Mouse (Mus musculus): Measurements from ENCODE around the gene Klhl11. TPM values are rescaled to one million over a fixed set of nuclear protein-coding genes. Genes with fewer than 3 reads are reported as not detected.

Klhl11 gene
- total RNA-seq, 2 experiments from 2014 or later = 56.2 to 58.2 TPM

DNA sequence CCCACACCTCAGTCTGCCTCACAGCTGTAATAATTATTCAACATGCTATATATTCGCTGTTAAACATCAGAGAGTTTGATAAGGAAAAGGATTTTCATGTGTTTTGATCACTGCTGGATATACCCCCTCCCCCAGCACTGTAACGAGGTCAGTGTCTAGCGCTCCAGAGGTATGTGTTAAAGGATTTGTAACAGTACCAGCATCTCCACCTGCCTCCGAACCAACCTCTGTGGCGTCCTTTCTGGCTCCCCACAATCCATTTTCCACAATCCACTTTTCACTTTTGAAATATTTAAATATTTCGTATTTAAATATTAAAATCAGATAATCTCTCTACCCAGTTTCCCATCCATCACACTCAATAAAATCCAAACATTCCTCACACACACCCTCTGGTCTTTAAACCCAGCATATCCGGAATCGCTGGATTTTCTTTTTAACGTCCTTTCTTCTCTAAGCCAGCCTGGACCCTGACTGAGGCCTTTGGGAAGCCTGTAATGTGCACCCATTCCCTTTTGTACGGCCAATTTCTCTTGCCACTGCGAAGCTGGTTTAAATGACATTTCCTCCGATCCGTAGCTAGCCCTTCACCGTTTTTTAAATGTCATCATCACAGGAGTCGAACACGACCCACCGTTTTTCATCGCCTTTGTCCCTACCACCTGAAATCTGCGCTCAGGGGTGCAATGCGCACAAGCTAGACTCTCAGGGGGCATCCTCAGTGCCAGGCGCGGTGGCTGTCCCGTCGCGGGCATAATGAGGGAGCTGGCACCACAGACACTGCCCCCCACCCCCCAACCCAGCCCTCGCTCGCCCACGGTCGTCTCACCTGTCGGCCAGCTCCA lies 967 bp downstream of the Klhl11 start:
- no peak for DNase-seq

DNA sequence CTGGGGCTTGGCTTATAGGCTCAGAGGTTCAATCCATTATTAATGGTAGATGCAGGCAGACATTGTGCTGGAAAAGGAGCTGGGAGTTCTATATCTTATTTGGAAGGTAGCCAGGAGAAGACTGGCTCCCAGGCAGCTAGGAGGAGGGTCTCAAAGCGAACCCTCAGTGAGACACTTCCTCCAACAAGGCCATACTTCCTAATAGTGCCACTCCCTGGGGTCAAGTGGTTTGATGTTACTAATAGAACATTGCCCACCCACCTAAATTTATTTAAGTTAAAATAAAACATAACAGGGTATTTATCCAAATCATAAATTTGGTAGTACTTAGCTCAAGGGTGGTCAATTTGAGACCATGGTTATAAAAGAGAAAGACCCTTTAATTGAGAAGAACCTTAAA lies 6.7 kb downstream of the Klhl11 start:
- no peak for DNase-seq

DNA sequence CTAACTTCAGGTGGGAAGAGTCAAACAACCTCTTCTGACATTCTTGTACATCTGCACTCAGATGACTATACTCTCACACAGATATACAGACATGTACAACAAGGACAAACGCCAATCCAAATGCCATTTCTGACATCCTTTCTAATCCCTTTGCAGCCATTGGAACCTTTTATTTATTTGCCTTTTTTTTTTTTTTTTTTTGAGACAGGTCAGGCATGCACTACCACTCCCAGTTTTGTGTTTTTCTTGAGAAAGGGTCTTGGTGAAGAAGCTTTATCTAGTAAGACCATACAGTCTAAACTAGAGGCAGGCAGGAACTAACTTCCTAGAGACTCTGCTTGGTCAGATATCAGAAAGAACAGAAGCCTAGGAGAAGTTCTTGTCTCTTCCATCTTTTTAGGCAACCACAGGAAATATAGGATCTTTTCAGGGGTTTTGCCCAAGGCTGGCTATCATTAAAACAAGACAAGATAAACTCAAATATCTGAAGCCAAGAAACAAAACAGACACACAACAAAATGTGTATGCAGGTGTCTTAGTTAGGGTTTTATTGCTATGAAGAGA lies 7.2 kb downstream of the Klhl11 start:
- DNase-seq = no peak

DNA sequence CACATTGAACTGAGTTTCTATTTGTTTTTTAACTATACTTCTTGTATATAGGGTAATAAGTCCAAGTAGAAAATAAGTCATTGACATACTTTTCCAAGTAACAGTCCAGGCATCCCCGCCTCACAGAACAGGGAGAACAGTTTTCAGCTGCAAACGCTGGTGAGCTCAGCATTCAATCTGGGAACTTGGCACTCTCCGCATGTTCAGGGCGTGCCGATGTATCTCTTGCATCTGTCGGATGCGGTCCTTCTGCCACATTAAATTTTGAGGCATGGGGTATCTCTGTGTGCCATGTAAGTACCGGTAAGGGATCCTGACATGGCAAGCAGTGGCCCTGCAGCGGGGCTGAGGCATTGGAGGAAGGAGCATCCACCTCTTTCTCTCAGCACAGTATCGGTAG lies 9.8 kb downstream of the Klhl11 start:
- no peak for DNase-seq

DNA sequence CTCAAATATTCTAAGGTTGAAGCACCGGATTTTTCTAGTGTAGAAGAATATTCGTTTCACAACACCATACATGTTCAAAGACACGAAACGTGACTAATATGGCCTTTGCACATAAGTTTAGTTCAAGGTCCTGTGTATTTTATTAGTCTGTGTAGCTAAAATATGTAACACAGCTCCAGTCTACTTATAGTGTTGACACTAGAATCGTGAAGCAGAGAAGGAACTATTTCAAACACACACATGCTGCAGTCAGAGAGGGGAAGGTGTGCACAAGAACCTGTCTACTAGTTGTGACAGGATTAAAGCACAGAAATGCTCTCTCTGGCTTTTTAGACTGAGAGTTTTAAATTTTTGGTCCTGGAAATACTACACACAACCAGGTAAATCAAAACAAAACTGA lies 14.8 kb downstream of the Klhl11 start:
- no peak for DNase-seq

DNA sequence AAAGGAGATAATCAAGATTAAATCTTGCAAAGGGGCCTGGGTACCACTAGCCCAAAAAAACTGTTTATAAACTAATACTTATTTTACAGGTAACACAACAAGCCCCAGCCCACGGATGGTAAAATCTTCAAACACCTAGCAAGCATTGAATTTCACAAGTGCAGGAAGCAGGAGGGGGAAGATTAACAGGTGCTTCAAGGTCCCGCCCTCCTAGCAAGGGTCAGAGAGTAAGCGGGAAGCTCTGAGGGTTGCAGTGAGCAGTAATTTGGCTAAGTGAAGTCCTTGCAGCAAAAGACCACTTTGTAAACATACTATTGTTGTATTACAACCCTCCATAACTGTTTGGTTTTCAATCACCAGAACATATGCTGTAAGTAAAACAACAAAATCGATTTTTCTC lies 15.3 kb downstream of the Klhl11 start:
- no peak for DNase-seq

DNA sequence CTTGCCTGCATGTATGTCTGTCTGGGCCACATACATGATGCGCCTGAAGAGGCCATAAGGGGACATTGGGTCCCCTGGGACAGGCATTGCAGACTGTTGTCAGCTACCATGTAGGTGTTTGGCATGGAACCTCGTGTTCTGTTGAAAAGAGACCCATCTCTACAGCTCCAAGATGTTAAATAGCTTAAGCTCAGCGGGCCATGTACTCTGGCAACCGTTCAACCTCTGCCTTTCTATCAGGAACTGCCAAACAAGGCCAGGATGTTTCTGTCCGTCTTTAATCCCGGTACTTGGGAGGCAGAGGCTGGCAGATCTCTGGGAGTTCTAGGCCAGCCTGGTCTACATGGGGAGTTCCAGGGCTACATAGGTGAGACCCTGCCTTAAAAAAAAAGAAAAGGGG lies 29.9 kb downstream of the Klhl11 start:
- DNase-seq = no peak

DNA sequence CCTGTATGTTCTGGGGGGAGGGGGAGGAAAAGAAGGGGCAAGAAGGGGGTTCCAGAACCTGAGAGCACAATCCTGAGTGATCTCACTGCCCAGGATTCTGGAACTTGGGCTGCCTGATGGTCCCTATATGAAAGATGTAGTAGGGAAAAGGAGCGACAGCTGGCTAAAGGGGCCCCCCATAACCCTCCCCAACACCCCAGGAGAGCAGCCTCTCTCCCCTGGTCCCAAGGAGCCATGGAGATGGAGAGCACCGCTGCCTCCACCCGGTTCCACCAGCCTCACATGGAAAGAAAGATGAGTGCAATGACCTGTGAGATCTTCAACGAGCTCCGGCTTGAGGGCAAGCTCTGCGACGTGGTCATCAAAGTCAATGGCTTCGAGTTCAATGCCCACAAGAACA lies 30.7 kb downstream of the Klhl11 start, which contains the start of the genes Nt5c3b and Klhl10:
Gene Nt5c3b (minus strand): TSS at position 12 of the 400 bp plus-strand sequence.
Gene Klhl10 (plus strand): TSS at position 121 of the 400 bp plus-strand sequence.
- no peak for DNase-seq

DNA sequence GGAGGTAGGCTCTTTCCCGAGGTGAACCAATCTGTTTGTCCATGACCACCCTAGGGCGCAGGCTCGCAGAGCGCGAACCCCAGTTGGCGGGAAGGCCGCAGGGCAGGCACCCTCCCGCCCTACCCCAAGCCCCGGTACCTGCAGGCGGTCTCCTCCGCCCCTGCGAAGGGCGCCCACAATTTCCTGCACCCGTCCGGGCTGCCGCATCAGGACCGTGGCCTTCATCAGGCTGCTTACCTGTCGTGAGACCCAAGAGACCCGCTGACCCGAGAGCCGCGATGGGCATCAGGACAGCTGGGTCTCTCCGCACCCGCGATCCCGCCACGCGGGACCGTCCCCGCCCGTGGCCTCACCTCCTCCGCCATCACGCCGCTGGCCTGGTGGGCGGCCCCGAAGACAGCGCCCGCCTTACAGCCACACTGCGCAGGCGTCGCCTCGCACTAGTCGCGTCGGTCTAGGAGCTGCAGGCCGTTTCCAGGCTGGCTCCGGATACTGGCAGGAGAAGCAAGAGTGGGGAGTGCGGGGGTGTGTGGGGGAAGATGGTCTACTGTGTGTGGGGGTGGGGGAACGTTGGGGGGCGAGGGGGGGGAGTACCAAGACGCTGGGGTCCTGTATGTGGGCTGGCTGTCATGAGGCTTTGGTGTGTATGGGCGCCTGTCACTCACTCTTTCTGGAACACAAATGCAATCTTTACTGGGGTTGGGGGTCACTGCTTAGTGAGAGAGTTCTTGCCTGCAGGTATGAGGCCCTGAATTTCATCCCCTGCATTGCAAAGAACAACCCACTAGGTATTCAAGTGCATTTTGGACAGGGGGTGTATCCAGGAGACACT lies 31.6 kb downstream of the Klhl11 start:
- peak; percentile 92 to 93 for DNase-seq

DNA sequence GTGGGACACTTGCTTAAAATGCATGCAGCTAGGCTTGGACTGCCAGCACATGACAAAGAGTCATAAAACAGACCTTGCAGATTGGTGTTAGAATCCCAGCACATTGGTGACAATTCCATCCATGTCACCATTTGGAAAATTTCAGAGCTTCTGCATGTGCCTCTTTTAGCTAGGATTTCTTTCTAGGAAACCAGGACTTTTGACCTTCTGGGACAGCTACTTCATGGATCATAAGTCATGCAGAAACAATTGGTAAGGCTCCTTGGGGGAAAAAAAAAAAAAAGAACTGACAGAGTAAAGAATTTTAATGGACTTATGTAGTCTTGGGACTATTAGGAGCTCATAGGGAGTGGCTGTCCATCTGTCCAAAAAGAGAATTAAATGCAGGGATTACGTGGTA lies 34.6 kb downstream of the Klhl11 start:
- DNase-seq = no peak

DNA sequence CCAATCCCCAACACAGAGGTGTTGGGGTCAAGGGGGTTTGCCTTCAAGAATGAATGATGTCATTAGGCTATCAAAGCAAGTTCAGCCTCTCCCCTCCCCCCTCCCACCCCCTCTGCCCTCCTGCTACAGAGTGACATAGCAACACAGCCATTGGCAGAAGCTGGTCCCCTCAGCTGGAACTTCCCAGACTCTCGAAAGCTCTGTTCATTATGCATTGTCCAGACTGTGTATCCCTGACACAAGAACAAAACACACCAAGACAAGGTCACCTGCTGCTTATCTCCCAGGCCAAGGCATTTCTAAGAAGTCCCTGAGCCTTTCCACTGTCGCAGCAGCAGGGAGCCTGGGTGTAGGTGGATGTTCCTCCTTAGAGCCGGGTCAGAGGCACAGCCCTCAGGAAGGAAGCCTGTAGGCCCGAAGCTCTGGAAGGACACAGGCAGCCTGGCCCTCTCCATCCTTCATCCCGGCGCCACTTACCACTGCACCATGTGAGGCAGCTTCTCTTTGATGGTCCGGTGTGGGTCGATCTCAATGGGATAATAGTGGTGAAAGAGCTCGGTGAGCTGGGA lies 36.8 kb downstream of the Klhl11 start:
- no peak for DNase-seq

DNA sequence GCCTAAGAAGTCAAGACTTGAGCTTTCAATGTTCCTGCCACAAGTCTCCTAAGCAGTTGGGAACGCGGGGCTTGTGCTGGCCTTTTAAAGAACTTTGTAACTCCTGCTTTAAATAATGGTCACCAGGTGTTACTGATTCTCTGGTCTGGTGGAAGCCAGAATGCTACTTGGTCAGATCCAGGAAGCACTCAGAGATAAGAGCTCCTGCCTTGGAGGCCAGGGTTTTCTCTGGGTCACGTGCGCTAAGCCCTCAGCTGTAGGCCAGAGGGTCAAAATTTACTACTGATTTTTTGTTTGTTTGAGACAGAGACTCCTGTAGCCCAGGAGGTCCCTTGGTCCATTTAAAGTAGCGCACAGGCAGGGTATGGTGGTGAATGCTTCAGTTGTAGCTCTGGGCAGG lies 40.5 kb downstream of the Klhl11 start:
- no peak for DNase-seq

DNA sequence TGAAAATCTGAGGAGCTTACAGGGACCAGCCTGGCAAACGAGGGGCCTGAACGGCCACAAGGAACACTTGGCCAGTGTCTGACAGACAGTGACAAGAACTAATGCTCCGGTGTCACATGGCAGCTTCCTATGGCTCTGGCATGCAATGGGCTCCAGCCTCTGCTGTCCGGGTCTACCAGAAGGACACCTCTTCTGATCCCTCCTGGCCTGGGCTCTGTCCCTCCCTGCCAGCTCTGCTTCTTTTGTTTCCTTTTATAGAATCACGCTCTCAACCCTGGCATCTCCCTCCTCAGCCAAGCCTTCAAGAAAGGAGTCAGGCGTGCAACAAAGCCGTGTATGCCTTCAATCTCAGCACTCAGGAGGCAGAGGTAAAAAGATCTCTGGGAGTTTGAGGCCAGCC lies 42.5 kb downstream of the Klhl11 start:
- DNase-seq = no peak

DNA sequence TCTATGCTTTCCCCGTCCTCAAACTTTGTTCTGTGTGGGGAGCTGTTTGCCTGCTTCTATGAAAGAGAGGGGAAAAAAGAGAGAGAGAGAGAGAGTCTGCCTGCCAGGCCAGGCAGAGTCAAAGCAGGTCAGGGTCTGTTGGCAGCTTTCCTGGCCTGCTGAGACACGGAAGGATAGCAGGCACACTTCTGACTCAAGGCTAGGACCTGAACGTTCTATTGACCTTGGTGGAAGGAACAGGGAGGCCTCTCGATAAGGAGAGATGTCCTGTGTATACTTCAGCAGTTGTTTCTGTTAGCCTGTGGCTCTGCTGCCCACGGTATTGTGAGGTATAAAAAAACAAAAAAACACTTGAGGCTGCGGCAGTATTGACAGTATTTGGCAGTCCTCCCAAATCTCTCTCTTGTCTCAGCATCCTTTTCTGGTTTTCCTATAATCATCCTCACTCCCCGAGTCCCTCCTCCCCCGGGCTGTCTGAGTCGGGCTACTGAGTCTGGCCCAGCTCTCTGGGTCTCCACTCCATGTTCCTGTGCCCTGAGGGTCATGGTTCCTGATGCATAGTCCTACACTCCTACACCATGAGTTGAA lies 43.8 kb downstream of the Klhl11 start:
- DNase-seq = peak; percentile 89 to 91

DNA sequence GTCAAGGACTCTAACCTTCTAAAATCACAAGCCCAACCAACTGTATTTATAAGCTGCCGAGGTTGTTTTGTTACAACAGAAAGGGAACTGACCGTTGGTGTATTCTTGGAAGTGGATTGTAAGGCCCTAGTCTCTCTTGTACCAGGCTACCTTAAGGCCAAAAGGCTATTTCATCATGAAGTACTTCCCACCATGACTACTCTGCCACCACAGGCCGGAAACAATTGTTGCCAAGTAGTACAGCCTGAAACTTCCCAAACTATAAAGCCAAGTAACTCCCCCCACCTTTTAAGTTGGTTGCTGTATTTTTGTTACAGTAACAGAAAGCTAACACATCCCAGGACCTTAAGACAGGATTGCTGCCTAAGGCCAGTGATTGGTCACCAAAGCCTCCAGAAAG lies 45.7 kb downstream of the Klhl11 start:
- DNase-seq = no peak

DNA sequence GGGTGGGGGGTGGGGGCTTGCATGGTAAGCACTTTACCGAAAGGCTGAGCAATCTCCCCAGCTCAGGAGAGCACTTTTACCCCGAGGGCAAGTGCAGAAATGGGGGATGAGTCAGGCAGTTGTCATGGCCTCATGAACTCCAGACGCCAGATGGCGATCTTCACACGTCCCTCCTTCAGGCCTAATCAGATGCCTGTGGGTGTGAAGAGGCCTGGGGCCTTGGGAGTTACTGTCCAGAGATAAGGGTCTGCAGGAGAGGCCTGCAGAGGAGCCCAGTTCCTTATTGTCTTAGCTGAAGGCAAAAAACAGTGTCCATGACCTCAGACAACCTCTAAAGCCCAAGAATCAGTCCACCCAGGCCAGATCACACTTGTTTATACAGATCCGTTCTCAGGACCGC lies 46.7 kb downstream of the Klhl11 start:
- DNase-seq = peak; percentile 85 to 89

DNA sequence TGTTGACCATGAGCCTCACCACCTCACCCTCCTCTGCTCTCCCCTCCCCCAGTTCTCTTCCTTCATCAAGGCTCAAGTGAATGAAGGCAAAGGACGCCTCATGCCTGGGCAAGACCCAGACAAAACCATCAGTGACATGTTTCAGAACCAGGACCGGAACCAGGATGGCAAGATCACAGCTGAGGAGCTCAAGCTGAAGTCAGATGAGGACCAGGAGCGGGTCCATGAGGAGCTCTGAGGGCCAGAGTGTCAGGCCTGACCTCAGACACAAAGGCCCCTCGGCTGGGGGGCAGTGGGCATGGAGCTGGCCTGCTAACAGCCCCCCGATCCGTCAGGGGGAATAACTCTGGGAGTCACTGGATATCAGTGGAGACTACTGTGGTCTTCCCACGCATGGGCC lies 48.7 kb downstream of the Klhl11 start:
- DNase-seq = no peak

DNA sequence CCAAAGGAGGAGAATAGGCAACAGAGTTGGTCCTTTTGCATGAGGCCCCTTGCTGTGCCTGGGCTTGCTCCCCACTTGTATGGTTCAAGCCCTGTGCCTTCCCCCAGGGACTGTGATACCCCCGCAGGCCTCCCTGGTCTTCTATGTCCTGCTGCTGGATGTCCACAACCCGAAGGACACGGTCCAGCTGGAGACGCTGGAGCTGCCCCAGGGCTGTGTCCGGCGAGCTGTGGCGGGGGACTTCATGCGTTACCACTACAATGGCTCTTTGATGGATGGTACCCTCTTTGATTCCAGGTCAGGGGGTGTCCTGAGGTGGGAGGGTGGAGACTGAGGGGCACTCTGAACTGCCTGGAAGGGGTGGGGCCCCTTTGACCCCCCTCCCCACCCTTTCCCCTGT lies 51.0 kb downstream of the Klhl11 start:
- DNase-seq = no peak

DNA sequence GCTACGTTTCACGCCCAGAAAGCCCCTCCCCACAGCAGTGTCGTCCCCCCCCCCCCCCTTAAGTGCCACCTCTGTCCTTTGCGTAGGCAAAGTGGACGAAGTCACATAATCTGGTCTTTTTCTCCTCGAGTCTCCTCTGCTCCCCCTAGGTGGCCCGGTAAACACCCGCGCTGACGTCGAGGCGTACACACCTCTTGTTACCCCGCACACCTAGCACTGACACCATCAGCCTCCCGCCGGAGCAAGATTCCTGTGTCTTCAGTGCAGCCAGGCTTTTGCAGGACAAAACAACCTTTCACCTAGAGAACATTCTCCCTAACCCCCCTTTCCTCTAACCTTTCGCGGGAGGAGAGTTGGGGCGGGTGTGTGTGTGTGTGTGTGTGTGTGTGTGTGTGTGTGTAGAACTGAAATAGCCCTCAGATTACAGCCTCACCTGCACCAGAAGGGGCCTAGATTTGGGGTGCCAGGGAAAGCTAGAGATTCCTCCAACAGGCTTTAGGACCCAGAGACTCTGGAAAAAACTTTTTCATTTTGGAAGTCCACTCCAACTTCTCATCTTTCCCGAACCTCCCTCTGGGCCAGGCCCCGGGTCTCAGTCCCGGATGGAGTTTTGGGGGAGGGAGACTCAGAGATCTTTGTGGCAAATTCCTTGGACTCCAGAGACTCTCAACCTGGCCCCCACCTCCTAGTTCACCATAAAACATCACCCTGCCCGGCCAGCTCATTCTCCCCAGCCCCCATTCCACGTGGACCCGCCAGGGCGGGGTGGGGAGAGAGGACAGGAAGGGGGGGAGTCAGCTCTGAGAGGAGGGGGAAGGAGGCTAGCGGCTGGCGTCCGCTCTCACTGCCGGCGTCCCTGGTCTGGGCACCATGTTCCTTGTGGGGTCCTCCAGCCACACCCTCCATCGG lies 57.4 kb downstream of the Klhl11 start, which contains the start of gene Fkbp10:
Gene Fkbp10 (plus strand): TSS at position 784 of the 909 bp plus-strand sequence.
- peak; percentile 75 to 83 for DNase-seq

DNA sequence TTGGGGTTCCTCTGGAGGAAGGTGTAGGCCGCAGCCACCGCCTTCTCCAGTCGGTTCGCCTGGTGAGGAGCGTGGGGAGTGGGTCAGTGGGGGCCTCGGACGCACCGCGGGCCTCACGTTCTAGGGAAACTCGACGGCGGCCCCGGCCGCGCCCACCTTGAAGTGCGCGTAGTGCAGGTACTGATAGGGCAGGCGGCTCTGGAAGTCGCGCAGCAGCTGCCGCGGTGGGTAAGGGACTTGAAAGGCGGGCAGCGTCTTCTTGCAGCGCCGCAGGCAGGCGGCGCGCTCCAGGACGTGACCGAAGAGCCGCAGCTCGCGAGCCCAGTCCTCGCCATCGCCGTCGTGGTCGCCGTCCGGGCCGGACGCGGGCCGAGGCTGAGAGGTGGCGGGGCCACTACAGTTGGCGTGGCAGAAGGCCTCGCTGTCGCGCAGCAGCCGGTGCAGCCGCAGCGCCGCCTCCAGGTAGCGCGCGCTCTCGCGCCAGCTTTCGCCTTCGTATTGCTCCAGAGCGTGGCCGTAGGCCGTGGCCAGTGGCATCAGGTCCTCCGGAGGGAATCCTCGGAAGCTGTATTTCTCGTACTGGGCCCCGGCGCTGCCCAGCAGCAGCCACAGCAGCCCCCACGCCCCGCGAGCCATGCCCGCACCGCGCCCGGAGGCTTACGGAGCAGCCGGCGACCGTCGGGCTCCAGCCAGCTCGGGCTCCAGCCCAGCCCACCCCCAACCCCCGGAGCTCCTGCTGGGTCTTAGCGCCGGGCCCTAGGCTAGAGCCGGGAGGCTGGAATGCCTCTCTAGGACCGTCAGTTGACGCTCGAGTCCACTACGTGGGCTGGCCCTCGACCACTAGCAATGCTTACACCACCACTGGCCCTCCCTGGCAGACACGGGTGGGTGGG lies 58.3 kb downstream of the Klhl11 start, which contains the start of gene P3h4:
Gene P3h4 (minus strand): TSS at position 816 of the 893 bp plus-strand sequence.
- peak; percentile 89 to 92 for DNase-seq

All from adrenal gland, postnatal 36 days (tissue).